Mouse (Mus musculus) MEL-GATA-1-ER (cell line): ENCODE results near the gene Rin1.
"Not testable (repeated sequence)": the region's sequence is repeated elsewhere in the genome, so short reads cannot be mapped to it uniquely, and the experiment has no call there.

ENCODE experiments used
- DNase-seq: peaks from one replicate; pipeline ENCODE4 v3.0.0-alpha.2; 2012; ENCODE audit warnings: low read depth; ENCODE audit errors: extremely low read depth

Gene Rin1

GRCm38 (mm10) chr19:5068570-5069234 lies 18.4 kb downstream of the Rin1 start:
- DNase-seq = no peak

- DNase-seq = no peak
Measured at GRCm38 (mm10) chr19:5069486-5069885, 19.2 kb downstream of the Rin1 start.

GRCm38 (mm10) chr19:5069978-5070377 lies 19.7 kb downstream of the Rin1 start:
- no peak for DNase-seq

GRCm38 (mm10) chr19:5071077-5071476 lies 20.8 kb downstream of the Rin1 start:
- DNase-seq = no peak

GRCm38 (mm10) chr19:5071545-5072369 lies 21.5 kb downstream of the Rin1 start:
- DNase-seq = peak; percentile 69

- DNase-seq = peak; percentile 45
Measured at GRCm38 (mm10) chr19:5072389-5073019, 22.2 kb downstream of the Rin1 start.

- DNase-seq = peak; percentile 38
Measured at GRCm38 (mm10) chr19:5073028-5073427, 22.7 kb downstream of the Rin1 start.

GRCm38 (mm10) chr19:5073518-5073917 lies 23.2 kb downstream of the Rin1 start:
- DNase-seq = no peak

GRCm38 (mm10) chr19:5079279-5079678 lies 29.0 kb downstream of the Rin1 start:
- no peak for DNase-seq

- no peak for DNase-seq
Measured at GRCm38 (mm10) chr19:5082005-5082404, 31.7 kb downstream of the Rin1 start.

- DNase-seq = no peak
Measured at GRCm38 (mm10) chr19:5082596-5082995, 32.3 kb downstream of the Rin1 start.

- DNase-seq = no peak
Measured at GRCm38 (mm10) chr19:5083961-5084833, 33.9 kb downstream of the Rin1 start.

- DNase-seq = no peak
Measured at GRCm38 (mm10) chr19:5084834-5085144, 34.5 kb downstream of the Rin1 start.

GRCm38 (mm10) chr19:5085145-5085863 lies 35.0 kb downstream of the Rin1 start, which contains the start of gene Tmem151a:
Gene Tmem151a (minus strand): TSS chr19:5085531.
- DNase-seq = no peak

- not testable (repeated sequence) for DNase-seq
Measured at GRCm38 (mm10) chr19:5086533-5086932, 36.3 kb downstream of the Rin1 start.

- DNase-seq = peak; percentile 100
Measured at GRCm38 (mm10) chr19:5087884-5088728, 37.8 kb downstream of the Rin1 start, which contains the start of gene Yif1a. Gene Yif1a (plus strand): TSS chr19:5088538.

GRCm38 (mm10) chr19:5089324-5089723 lies 39.0 kb downstream of the Rin1 start:
- DNase-seq = no peak

- DNase-seq = no peak
Measured at GRCm38 (mm10) chr19:5092083-5092482, 41.8 kb downstream of the Rin1 start.

GRCm38 (mm10) chr19:5093481-5094242 lies 43.4 kb downstream of the Rin1 start:
- DNase-seq = no peak
